Mouse (Mus musculus): ENCODE results near the gene Mipol1.
A peak's percentile ranks its signal among the peaks of the same experiment; 100 is the strongest.

The Mipol1 gene

DNA sequence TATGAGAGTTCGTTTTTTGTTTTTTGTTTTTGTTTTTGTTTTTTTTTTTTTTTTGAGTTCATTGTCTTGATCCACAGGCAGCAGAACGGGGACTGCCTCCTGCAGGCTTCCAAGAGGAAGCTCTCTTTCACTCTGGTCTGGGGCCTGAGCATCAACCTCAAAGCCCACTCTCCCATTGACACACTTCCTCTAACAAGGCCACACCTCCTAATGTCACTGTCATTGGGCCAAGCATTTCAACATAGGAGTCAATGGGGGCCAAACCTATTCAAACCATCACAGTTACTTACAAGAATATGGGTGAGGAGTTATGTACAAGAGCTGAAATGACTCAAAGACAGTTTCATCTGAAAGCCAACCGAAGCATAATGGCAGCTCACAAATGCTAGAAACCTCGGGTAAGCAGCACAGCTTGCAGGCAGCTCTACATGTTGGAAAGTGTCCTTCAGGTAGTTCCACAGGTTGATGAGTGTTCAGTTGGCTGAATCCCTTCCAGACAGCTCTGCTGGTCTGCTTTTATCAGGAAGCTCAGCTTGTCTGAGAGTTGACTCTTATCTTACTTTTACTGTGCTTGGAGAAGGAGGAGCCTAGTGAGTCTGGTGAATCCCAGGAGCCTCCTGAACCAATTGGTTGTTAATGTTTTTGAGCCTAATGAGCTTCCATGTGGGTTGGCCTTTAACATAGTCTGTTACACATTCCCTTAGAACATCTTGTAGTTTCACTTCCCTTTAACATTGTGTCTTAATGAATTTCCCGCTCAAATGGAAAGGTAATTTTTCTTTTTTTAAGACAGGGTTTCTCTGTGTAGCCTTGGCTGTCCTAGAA, 13.7 kb downstream of the Mipol1 start:
- no peak for DNase-seq (ENCODE audit: low spot score in 2 of 2)

GRCm38 (mm10) chr12:57258572-57258971, 28.3 kb downstream of the Mipol1 start:
- DNase-seq (ENCODE audit: low spot score in 2 of 2), result no peak

DNA sequence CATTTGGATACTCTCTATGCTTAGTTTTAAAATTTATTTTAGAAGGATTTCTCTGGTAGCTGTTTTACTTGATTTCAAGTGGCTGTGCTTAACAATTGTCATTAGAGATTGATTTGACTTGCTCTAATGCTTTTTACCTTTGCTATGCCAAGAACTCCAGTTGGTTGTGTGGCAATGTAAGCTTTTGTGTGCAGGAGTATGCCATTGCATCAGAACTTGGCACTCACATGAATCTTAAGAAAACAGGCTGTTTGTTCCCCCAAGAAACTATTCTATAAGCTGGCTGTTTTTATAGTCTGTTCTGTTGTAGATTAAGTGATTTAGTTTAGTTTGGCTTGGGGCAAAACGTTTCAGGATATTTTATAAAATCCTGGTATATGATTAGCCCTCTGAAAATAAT, 45.2 kb downstream of the Mipol1 start:
- DNase-seq (ENCODE audit: low spot score in 2 of 2), result no peak

DNA sequence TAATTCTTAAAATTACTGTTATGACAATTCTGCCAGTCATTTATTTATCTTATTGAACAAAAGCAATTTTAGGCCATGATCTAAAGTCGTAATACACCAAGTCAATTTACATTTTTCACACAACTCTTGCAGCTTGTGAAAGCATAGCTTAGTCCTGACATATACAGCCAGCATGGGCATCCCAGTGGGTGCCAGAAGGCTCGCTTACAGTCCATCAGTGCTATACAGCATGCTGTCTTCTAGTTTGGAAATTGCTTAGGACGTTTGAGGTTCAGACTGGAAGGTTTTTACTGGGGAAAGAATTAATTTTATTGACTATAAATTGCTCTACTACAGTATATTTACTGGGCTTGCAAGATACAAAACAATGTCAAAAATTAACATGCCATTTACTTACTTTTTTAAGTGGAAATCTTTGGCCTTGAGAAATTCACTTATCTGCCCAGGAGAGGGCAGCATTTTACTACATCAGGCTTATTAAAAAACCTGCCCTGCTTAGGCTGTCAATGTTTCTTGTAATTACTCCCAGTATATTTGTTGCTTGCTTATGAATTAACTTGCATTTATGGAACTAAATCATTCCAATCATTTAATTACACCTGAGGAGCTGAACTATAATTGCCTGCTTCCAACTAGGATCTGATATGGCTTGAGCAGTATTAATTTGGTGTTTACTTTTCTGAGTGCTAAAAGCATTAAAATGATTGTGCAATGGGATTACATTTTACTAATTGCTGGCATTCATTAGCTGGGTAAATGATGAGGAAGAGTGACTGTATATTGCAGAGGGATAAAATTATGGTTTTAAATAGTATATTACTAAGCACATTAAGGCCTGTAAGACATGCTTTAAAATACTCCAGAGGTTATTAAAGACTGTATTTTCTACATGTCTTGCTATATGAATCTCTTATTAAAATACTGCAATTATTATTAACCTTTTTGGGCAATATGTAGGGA, 51.2 kb downstream of the Mipol1 start:
- DNase-seq (ENCODE audit: low spot score in 2 of 2), result peak in 1 of 2 experiments; percentile 27

DNA sequence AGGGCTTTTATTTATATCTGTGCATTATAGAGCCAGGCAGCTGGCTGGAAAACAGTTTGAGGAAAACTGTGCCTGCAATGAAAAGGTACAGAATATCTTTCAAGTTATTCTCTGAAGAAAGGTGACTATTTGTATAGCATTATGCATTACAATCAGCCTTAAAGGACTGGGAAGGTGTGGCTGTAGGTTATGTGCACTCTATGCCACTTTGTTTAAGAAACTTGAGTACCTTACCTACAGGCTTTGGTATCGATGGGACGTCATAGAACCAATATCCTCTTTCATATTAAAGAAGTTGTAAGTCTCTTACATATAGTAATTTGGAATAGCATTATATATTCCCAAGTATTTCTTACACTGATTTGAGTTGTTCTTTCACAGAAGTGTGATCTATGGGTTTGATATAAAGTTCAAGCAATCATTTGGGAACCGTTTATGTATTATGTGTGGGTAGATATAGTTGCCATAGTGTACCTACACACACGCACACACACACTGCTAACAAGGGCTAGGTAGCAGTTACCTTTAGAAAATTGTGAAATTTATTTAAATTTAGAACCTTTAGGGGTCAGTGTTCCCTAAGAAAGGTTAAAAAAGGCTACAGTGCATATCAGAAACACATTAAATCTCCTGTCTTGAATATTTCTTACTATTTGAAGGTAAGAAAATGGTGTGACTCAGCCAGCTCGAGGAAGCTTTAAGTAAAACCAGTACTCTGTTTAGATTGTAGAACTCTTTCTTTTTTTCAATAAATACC, 55.3 kb downstream of the Mipol1 start:
- no peak for DNase-seq (ENCODE audit: low spot score in 2 of 2)

- DNase-seq (ENCODE audit: low spot score in 2 of 2), result no peak
Observed at GRCm38 (mm10) chr12:57307337-57307736, 77.1 kb downstream of the Mipol1 start.

GRCm38 (mm10) chr12:57307748-57308147, 77.5 kb downstream of the Mipol1 start:
- no peak for DNase-seq (ENCODE audit: low spot score in 2 of 2)

GRCm38 (mm10) chr12:57339053-57339452, 108.8 kb downstream of the Mipol1 start:
- DNase-seq (ENCODE audit: low spot score in 2 of 2), result no peak

GRCm38 (mm10) chr12:57340111-57340510, 109.9 kb downstream of the Mipol1 start:
- no peak for DNase-seq (ENCODE audit: low spot score in 2 of 2)

DNA sequence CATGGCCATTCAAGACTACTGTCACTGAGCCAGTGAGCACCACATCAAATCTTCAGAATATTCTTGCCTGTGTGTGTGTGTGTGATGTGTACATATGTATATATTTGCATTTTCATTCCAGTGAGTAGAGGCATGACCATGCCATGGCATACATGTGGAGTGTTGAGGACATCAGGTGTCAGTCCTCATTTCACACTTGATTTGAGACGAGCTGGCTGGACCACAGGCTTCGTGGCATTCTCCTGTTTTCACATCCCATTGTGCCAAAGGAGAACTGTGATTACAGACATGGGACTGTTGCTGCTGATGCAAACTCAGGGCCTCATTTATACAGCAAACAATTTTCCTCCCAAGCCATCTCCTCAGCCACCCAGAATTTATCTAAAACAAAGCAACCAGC, 132.5 kb downstream of the Mipol1 start:
- no peak for DNase-seq (ENCODE audit: low spot score in 2 of 2)

DNA sequence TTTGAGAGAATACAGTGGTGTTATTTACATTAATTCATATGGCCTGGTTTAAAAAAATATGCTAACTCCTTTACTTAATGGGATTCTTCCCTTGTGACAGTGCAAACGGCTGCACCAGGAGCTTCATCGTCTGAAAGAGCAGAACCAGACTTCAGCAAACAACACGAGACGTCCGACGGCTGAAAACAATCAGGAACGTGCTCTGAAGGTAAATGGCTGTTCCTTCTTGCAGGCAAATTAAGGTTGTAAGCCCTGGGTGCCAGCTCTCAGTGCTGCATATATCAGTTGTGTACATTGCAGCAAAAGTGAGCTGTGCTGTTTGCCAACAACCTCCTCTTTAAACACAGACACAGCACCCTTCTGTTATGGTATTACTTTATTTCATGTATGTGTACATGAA, 133.8 kb downstream of the Mipol1 start:
- no peak for DNase-seq (ENCODE audit: low spot score in 2 of 2)

DNA sequence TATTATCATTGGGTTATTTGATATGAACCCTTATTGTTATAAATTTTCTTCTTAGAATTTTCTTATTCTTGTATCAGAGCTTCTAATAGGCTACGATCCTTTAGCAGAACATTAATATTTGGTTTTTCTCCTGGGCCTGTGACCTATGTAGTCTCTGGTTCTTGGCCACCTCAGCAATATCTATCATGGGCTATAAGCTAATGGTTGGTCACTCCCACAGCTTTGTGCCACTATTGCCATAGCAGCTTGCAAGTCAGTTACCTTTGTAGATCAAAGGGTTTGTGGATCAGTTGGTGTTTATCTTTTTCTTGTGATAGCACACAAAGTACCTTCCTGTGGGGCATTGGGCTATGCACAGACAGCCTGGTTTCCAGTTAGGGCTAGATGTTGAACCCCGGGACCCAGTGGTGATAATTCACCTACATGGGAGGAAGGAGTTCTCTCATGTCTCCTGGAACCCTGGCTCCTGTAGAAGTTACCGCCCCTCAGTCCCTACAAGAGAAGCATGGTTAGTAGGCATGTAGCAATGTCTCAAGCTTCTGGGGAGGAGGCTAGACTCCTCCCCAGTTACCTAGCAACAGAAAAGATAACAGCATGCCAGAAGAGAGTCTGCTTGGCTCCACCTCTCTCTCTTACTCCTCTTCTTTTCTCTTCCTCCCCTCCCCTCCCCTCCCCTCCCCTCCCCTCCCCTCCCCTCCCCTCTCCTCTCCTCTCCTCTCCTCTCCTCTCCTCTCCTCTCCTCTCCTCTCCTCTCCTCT, 141.7 kb downstream of the Mipol1 start:
- DNase-seq (ENCODE audit: low spot score in 2 of 2), result no peak

DNA sequence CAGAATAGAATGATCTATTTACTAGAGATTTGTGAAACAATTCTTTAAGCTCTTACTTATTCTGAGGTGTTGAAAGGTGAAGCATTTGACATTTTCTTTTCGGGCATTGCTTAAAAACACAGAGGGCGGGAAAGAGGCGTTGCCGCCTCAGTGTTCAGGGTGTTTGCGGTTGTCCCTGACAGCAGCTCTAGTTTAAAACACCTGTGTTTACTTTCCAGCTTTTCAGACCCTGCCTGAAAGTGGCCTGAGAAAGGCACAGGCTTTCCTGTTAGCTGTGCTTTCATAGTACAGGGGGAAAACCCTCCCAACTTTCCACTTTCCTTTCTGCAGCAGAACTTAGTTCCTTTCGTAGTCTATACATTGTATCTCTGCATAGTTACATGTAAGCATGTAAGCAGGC, 152.6 kb downstream of the Mipol1 start:
- no peak for DNase-seq (ENCODE audit: low spot score in 2 of 2)

DNA sequence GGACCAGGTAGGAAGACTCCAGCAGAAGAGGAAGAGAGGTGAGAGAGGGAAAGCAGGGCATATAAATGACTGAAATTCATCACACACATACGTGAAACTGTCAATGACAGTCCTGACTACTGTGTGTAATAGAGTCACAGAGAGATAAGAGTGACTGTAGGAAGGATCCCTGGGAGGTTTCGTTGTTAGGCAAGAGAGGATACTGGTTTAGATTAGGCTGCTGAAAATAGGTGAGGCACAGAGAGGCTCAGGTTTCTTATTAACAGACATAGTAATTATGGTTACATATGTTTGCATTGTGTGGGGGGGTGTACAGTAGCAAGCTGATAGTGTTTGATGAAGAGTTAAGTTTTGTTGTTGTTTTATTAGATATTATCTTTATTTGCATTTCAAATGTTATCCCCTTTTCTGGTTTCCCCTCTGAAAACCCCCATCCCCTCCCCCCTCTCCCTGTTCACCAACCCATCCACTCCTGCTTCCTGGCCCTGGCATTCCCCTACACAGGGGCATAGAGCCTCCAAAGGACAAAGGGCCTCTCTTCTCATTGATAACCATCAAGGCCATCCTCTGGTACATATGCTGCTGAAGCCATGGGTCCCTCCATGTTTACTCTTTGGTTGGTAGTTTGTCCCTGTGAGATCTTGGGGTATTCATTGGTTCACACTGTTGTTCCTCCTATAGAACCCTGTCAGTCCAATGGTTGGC, 157.5 kb downstream of the Mipol1 start:
- no peak for DNase-seq (ENCODE audit: low spot score in 2 of 2)

DNA sequence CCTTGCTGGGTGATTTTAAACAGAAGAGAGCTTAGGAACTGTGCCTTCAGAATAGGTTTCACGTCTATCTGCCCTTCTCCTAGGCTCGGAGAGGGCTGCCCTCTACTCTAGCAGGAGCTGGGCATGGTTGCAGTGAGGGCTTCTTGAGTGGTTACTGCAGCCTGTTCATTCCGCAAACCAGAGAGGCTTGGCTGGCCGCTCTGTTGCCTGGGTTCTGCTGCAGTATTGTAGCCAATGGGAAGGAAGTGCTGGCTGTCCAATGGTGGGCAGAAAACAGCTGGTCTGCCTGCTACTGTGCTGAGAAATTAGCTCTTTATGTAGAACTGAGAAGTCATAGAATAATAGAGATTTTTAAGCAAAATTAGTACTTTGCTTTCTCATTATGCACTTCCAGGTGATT, 169.3 kb downstream of the Mipol1 start:
- DNase-seq (ENCODE audit: low spot score in 2 of 2), result no peak

- DNase-seq (ENCODE audit: low spot score in 2 of 2), result no peak
Observed at GRCm38 (mm10) chr12:57400186-57400585, 170.0 kb downstream of the Mipol1 start.

DNA sequence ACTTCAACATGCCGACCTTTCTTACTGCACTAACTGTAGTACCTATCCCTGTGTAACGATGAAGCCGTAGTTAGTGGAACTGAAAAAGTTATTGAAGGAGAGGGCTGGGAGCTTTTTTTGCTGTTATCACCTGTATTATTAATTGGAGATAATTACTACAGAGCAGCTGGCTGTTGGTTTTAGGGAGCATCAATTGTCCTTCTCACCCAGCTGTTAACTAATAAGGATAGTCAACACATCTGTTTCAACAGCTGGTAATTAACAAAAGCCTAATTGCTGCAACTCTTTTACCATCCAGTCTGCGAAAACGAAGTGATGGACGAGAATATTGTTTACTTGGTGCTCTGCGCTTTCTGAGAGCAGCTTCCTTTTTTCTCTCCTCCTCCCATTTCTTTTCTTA, 170.9 kb downstream of the Mipol1 start:
- DNase-seq (ENCODE audit: low spot score in 2 of 2), result no peak

DNA sequence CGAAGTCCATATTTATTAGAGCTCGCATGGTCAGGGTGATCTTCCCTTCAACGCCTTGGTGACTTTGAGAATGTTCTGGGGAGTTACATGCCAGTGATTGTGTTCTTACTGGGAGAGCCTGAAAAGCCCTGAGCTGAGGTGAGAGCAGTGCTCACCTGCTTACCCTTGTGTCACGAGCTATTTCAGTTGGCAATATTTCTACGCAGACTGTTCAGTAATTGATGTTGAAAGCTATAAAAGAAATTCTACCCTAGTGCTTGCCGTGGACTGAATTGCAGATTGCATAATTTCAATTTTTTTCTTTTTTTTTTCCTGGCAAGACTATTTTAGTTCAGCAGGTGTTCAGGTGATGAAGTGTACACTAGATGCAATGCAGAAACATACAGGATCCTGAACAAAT, 172.1 kb downstream of the Mipol1 start:
- no peak for DNase-seq (ENCODE audit: low spot score in 2 of 2)

GRCm38 (mm10) chr12:57409976-57410375, 179.7 kb downstream of the Mipol1 start:
- DNase-seq (ENCODE audit: low spot score in 2 of 2), result no peak

DNA sequence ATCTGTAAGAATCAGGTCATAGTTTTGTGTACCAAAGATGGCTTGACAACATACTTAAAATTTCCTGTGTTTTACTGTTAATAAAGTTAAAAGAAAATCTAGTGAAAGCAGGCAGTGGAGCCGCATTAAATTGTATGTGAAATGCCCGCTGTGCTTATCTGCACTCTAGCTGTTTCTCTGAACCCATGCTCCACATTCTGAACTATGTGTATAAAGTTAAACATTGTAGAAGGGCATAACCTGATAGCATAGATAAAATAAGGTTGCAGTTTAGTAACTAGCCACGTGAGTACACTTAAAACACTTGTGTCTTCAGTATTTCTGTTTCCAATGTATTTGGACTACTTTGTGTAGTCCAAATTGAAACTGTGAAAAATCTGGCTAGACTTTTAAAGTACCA, 183.6 kb downstream of the Mipol1 start:
- no peak for DNase-seq (ENCODE audit: low spot score in 2 of 2)

- DNase-seq (ENCODE audit: low spot score in 2 of 2), result no peak
Observed at GRCm38 (mm10) chr12:57424902-57425301, 194.7 kb downstream of the Mipol1 start.
